Mouse (Mus musculus): ENCODE measurements around the gene Stard3.
"Not testable (repeated sequence)": the region's sequence is repeated elsewhere in the genome, so short reads cannot be mapped to it uniquely, and the experiment has no call there.

Gene Stard3

GRCm38 (mm10) chr11:98376756-98377155 is 18.6 kb downstream of the Stard3 start:
- no peak for DNase-seq

GRCm38 (mm10) chr11:98377787-98378186 is 19.6 kb downstream of the Stard3 start:
- no peak for DNase-seq

- DNase-seq, result no peak
Observed at GRCm38 (mm10) chr11:98379379-98379778, 21.2 kb downstream of the Stard3 start.

GRCm38 (mm10) chr11:98380106-98380505 is 21.9 kb downstream of the Stard3 start:
- DNase-seq, result peak; percentile 49

GRCm38 (mm10) chr11:98381651-98382050 is 23.5 kb downstream of the Stard3 start:
- DNase-seq, result no peak

- not testable (repeated sequence) for DNase-seq
Observed at GRCm38 (mm10) chr11:98382405-98382804, 24.2 kb downstream of the Stard3 start.

GRCm38 (mm10) chr11:98383261-98384030 is 25.3 kb downstream of the Stard3 start, which contains the start of gene Tcap:
Tcap (plus strand) TSS chr11:98383811.
- DNase-seq, result no peak

GRCm38 (mm10) chr11:98384216-98384615 is 26.0 kb downstream of the Stard3 start:
- DNase-seq, result no peak

- no peak for DNase-seq
Observed at GRCm38 (mm10) chr11:98384721-98385637, 26.8 kb downstream of the Stard3 start.

- DNase-seq, result no peak
Observed at GRCm38 (mm10) chr11:98385638-98386585, 27.7 kb downstream of the Stard3 start, which contains the start of gene Pnmt. Pnmt (plus strand) TSS chr11:98386450.

- no peak for DNase-seq
Observed at GRCm38 (mm10) chr11:98386596-98386995, 28.4 kb downstream of the Stard3 start.

- no peak for DNase-seq
Observed at GRCm38 (mm10) chr11:98387056-98387577, 28.9 kb downstream of the Stard3 start.

GRCm38 (mm10) chr11:98388282-98388681 is 30.1 kb downstream of the Stard3 start:
- peak; percentile 33 for DNase-seq

- DNase-seq, result peak; percentile 72
Observed at GRCm38 (mm10) chr11:98389221-98389780, 31.1 kb downstream of the Stard3 start.

GRCm38 (mm10) chr11:98390141-98390540 is 32.0 kb downstream of the Stard3 start:
- no peak for DNase-seq

- DNase-seq, result no peak
Observed at GRCm38 (mm10) chr11:98392034-98392433, 33.9 kb downstream of the Stard3 start.

GRCm38 (mm10) chr11:98392645-98393044 is 34.5 kb downstream of the Stard3 start:
- no peak for DNase-seq

GRCm38 (mm10) chr11:98393317-98393716 is 35.1 kb downstream of the Stard3 start:
- no peak for DNase-seq

- DNase-seq, result peak; percentile 38
Observed at GRCm38 (mm10) chr11:98394301-98394700, 36.1 kb downstream of the Stard3 start.

- DNase-seq, result peak; percentile 78
Observed at GRCm38 (mm10) chr11:98395041-98395440, 36.9 kb downstream of the Stard3 start.

GRCm38 (mm10) chr11:98397946-98398345 is 39.8 kb downstream of the Stard3 start:
- DNase-seq, result no peak
